Mouse (Mus musculus): ENCODE measurements around the gene Tcf19.

- no peak for TF ChIP-seq CTCF (IDR thresholded peaks at IDR 0.05)
- no peak for TF ChIP-seq EP300 (IDR thresholded peaks at IDR 0.05)
Measured at GRCm38 (mm10) chr17:35502762-35503161, 13.9 kb downstream of the Tcf19 start.
